Mouse (Mus musculus) adrenal gland, adult 18-20 months (tissue): Measurements from ENCODE around the gene Arhgap25. TPM values are rescaled to one million over a fixed set of nuclear protein-coding genes. Genes with fewer than 3 reads are reported as not detected.
"Not testable (repeated sequence)": the region's sequence is repeated elsewhere in the genome, so short reads cannot be mapped to it uniquely, and the experiment has no call there.

Experiments
- DNase-seq, 2 experiments: peaks; one replicate each; pipeline ENCODE4 v3.0.0; 2021 to 2022; ENCODE audit warnings: low spot score in 2 of 2
- total RNA-seq, 2 experiments: library from RNA; stranded (reverse); gene quantifications; 1 replicate in 1 of 2; 2 replicates in 1 of 2; pipeline ENCODE4 v1.2.3; 2021

The Arhgap25 gene
- total RNA-seq, 2 experiments from 2014 or later: 2.9 to 5.0 TPM

GRCm38 (mm10) chr6:87537678-87538077, 4.6 kb upstream of the Arhgap25 start:
- no peak for DNase-seq

GRCm38 (mm10) chr6:87536270-87536669, 3.2 kb upstream of the Arhgap25 start:
- DNase-seq: no peak

GRCm38 (mm10) chr6:87535651-87536050, 2.6 kb upstream of the Arhgap25 start:
- DNase-seq: no peak

GRCm38 (mm10) chr6:87534855-87535575, 2.0 kb upstream of the Arhgap25 start:
- no peak for DNase-seq

- no peak for DNase-seq
These were observed 1.5 kb downstream of the Arhgap25 start for GRCm38 (mm10) chr6:87531456-87532015.

GRCm38 (mm10) chr6:87530386-87530785, 2.7 kb downstream of the Arhgap25 start:
- no peak for DNase-seq

- DNase-seq: no peak
These were observed 5.1 kb downstream of the Arhgap25 start for GRCm38 (mm10) chr6:87527846-87528557.

- DNase-seq: no peak
These were observed 5.7 kb downstream of the Arhgap25 start for GRCm38 (mm10) chr6:87527366-87527765.

- DNase-seq: no peak
These were observed 7.9 kb downstream of the Arhgap25 start for GRCm38 (mm10) chr6:87525126-87525525.

- no peak for DNase-seq
These were observed 8.8 kb downstream of the Arhgap25 start for GRCm38 (mm10) chr6:87524281-87524680.

GRCm38 (mm10) chr6:87523736-87524135, 9.3 kb downstream of the Arhgap25 start:
- DNase-seq: no peak

GRCm38 (mm10) chr6:87523085-87523484, 10.0 kb downstream of the Arhgap25 start:
- DNase-seq: no peak

- peak; percentile 53 to 54 for DNase-seq
These were observed 10.8 kb downstream of the Arhgap25 start for GRCm38 (mm10) chr6:87522236-87522635.

- not testable (repeated sequence) for DNase-seq
These were observed 11.4 kb downstream of the Arhgap25 start for GRCm38 (mm10) chr6:87521705-87522104.

- no peak for DNase-seq
These were observed 12.5 kb downstream of the Arhgap25 start for GRCm38 (mm10) chr6:87520572-87520971.

GRCm38 (mm10) chr6:87519809-87520208, 13.2 kb downstream of the Arhgap25 start:
- DNase-seq: no peak

GRCm38 (mm10) chr6:87518622-87519021, 14.4 kb downstream of the Arhgap25 start:
- no peak for DNase-seq

GRCm38 (mm10) chr6:87517753-87518409, 15.2 kb downstream of the Arhgap25 start:
- no peak for DNase-seq

GRCm38 (mm10) chr6:87514321-87514720, 18.7 kb downstream of the Arhgap25 start:
- no peak for DNase-seq

- DNase-seq: peak; percentile 54 to 64
These were observed 19.9 kb downstream of the Arhgap25 start for GRCm38 (mm10) chr6:87513046-87513767.

GRCm38 (mm10) chr6:87510999-87511398, 22.1 kb downstream of the Arhgap25 start:
- no peak for DNase-seq
